Comparison of ENCODE assay signal across 7 mouse cellular contexts in genomic region chr1:34432776-34433481, GRCm38 (mm10). TPM values are rescaled to one million over a fixed set of nuclear protein-coding genes. Genes with fewer than 3 reads are reported as not detected.
DNase-seq lines count a peak whose midpoint lies in the region; ATAC-seq and TF ChIP-seq lines count a peak whose summit lies in the region.

No protein-coding gene starts in this region.

- no peaks in the 10 kb centered on the region for H3K4me1 ChIP-seq in ES-Bruce4 (ENCODE audit: control insufficient read depth, insufficient read depth, low read length)
- H3K4me1 ChIP-seq in heart, embryonic 15.5 days (replicated peaks) = peaks cover 18% of the 10 kb centered on the region

- no peak for TF ChIP-seq CTCF in ES-Bruce4 (IDR thresholded peaks at IDR 0.05; ENCODE audit: low read depth, low read length)

- H3K27ac ChIP-seq in ES-Bruce4 (ENCODE audit: insufficient read depth, low read length) = peak overlapping the region; percentile 59
- peak overlapping the region; percentile 84 for H3K27ac ChIP-seq in heart, embryonic 15.5 days

- peak overlapping the region; percentile 70 for H3K4me3 ChIP-seq in ES-Bruce4 (ENCODE audit: low read depth, low read length)
- H3K4me3 ChIP-seq in heart, embryonic 15.5 days = peak overlapping the region; percentile 81

- peaks cover 24% of the 10 kb centered on the region for H3K9me3 ChIP-seq in ES-Bruce4 (replicated peaks; ENCODE audit: control insufficient read depth, insufficient read depth, low read length, poor library complexity, severe bottlenecking)
- H3K9me3 ChIP-seq in heart, embryonic 15.5 days (replicated peaks) = peaks cover 15% of the 10 kb centered on the region

- no peaks in the 10 kb centered on the region for H3K36me3 ChIP-seq in ES-Bruce4 (ENCODE audit: control insufficient read depth, insufficient read depth, low read length, poor library complexity, severe bottlenecking)
- H3K36me3 ChIP-seq in heart, embryonic 15.5 days = peaks cover 21% of the 10 kb centered on the region

- ATAC-seq in heart, embryonic 15.5 days (replicated peaks; ENCODE audit: insufficient number of reproducible peaks, insufficient read depth, low FRiP score, low read depth) = peak; percentile 19; the same call in 1 of the 2 replicates

- no peaks in the 10 kb centered on the region for H3K27me3 ChIP-seq in ES-Bruce4 (ENCODE audit: control insufficient read depth, insufficient read depth, low read length, poor library complexity, severe bottlenecking)
- no peaks in the 10 kb centered on the region for H3K27me3 ChIP-seq in heart, embryonic 15.5 days

- no peak for TF ChIP-seq POLR2A in ES-Bruce4 (IDR thresholded peaks at IDR 0.05; ENCODE audit: insufficient read depth, low read length)

- peak overlapping the region; percentile 78 for H3K9ac ChIP-seq in ES-Bruce4 (ENCODE audit: low read depth, poor library complexity, severe bottlenecking)
- peak overlapping the region; percentile 65 for H3K9ac ChIP-seq in heart, embryonic 15.5 days

- 15% methylated on average over 35 of the region's 35 CpGs for WGBS in heart, embryonic 15.5 days

- 0 out of 2 replicates have a peak, but pooled peaks have one; percentile 23 for TF ChIP-seq EP300 in ES-Bruce4 (IDR thresholded peaks at IDR 0.05; ENCODE audit: insufficient read depth, low read depth, low read length)

- H3K4me2 ChIP-seq in heart, embryonic 15.5 days = peak overlapping the region; percentile 82

- peak; percentile 72 for DNase-seq in CD4-positive helper T cell, adult 2 months (ENCODE audit: low read depth, low spot score)
- DNase-seq in embryo, embryonic 11 days = peak; percentile 76
- peak; percentile 56 to 70 for DNase-seq in kidney, postnatal 4 days
- DNase-seq in lung, postnatal 36 days = peak; percentile 44
- DNase-seq in right cerebral cortex, postnatal 14 days = peak; percentile 18

RNA-seq across cellular contexts. Expression of gene Ccdc115, which starts 6.5 kb away (rescaled TPM):
- 15.5 and 15.6 TPM in 2 replicates for polyA plus RNA-seq in ES-Bruce4 (2011; ENCODE audit: insufficient read depth, insufficient read length, low read depth, missing spikeins)
- polyA plus RNA-seq in heart, embryonic 15.5 days (2015; fragmentation: Nextera tagmentation; extraction: Ambion mirVana) = 41.4 and 44.3 TPM in 2 replicates

RNA-seq across cellular contexts. Expression of gene Imp4, which starts 6.7 kb away (rescaled TPM):
- 42.2 and 49.2 TPM in 2 replicates for polyA plus RNA-seq in ES-Bruce4 (2011; ENCODE audit: insufficient read depth, insufficient read length, low read depth, missing spikeins)
- 50.2 and 63.2 TPM in 2 replicates for polyA plus RNA-seq in heart, embryonic 15.5 days (2015; fragmentation: Nextera tagmentation; extraction: Ambion mirVana)

RNA-seq across cellular contexts. Expression of gene Ptpn18, which starts 26.6 kb away (rescaled TPM):
- polyA plus RNA-seq in ES-Bruce4 (2011; ENCODE audit: insufficient read depth, insufficient read length, low read depth, missing spikeins) = 3.2 and 5.6 TPM in 2 replicates
- polyA plus RNA-seq in heart, embryonic 15.5 days (2015; fragmentation: Nextera tagmentation; extraction: Ambion mirVana) = 12.0 and 17.9 TPM in 2 replicates

Comparison
In these comparisons a context has a peak if more than half of its experiments do, and no peak if none do; other contexts are left out.
1. Peak in every context shown above with its lines: DNase-seq, ATAC-seq, H3K4me3 ChIP-seq and H3K27ac ChIP-seq.
2. DNase-seq: peak in every context shown above with its lines; median percentile 76 in embryo, embryonic 11 days; 72 in CD4-positive helper T cell, adult 2 months; 63 in kidney, postnatal 4 days; 44 in lung, postnatal 36 days; 18 in right cerebral cortex, postnatal 14 days.